Mouse (Mus musculus): ENCODE data around the gene Rhox2g.
"Not testable (repeated sequence)": the region's sequence is repeated elsewhere in the genome, so short reads cannot be mapped to it uniquely, and the experiment has no call there.

Gene Rhox2g

GRCm38 (mm10) chrX:37643370-37643769, at the start of gene Rhox2g:
Rhox2g (minus strand) TSS chrX:37643470.
- DNase-seq (ENCODE audit: low spot score) = not testable (repeated sequence)

- DNase-seq (ENCODE audit: low spot score) = no peak
Observed at GRCm38 (mm10) chrX:37692261-37692660, 49.0 kb upstream of the Rhox2g start.

DNA sequence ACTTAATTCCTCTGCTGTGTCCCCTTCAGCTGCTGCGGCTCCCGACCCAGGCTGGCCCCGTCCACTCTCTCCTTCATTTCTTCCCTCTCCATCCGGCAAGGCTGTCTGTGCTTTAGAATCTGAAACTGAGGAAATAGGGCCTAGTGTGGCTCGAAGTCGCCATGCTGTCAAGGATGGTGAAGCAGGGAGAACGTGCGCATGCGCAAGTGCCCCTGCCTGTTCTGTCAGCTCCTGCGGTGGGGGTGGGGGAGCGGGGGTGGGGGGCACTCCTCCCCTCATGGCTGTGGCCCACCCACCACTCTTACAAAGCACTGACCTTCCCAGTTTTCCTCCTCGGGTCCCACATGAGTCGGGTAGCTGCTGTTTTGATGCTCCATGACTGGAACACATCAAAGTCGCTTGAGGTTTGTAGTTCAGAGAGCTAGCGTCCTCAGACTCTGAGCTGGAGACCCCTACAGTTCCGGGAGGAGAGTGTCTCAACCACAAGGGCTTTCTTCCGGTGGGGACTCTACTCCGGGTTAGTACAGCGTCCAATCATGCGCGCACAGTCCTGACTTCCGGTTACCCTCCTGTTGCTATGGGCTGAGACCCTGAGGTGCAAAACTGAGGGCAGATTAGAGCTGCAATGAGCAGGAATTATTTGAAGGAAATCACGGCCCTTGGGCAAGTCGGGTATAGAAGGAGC, 39.9 kb upstream of the Rhox2g start:
- no peak for DNase-seq (ENCODE audit: low spot score)

GRCm38 (mm10) chrX:37673177-37673576, 29.9 kb upstream of the Rhox2g start, which contains the start of gene Rhox2h:
Rhox2h (minus strand) TSS chrX:37673277.
- not testable (repeated sequence) for DNase-seq (ENCODE audit: low spot score)

- DNase-seq (ENCODE audit: low spot score) = not testable (repeated sequence)
Observed at GRCm38 (mm10) chrX:37668664-37669063, 25.4 kb upstream of the Rhox2g start, which contains the start of gene Rhox3h. Rhox3h (minus strand) TSS chrX:37668764.

DNA sequence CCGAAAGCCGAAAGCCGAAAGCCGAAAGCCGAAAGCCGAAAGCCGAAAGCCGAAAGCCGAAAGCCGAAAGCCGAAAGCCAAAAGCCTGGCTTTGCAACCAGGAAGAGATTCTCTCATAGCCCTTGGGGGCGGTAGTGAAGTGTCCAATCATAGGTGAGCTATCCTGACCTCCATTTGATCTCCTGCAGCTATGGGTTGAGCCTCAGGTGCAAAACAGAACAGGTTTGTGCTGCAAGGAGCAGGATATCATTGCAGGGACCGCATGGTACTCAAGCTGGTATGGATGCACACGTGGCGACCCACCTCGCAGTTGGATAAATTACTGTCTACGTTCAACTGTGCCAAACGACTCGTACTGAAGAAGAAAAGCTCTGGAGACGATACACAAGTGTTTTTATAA, 8.0 kb upstream of the Rhox2g start, which contains the start of gene Rhox4g:
Gene Rhox4g, minus strand, starts transcription at position 101 of the 400 bp plus-strand sequence.
- not testable (repeated sequence) for DNase-seq (ENCODE audit: low spot score)

DNA sequence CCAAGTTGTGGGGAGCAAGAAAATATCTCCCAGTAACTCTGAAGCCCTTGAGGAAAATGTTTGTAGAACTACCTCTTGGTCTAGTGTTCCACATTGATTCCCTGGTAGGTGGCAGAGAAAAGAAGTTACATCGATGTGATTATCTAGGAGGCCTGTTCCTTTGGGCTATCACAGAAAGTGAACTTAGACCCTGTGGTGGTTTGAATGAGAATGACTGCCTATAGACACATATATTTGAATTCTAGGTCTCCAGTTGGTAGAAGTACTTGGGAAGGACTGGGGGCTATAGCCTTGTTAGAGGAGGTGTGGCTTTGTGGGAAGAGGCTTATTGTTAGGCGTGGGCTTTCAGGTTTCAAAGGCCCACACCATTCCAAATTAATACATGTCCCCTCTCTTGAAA, 14.8 kb downstream of the Rhox2g start, which contains the start of gene Rhox3g:
Gene Rhox3g, minus strand, starts transcription at position 101 of the 400 bp plus-strand sequence.
- DNase-seq (ENCODE audit: low spot score) = not testable (repeated sequence)

GRCm38 (mm10) chrX:37607604-37608003, 35.7 kb downstream of the Rhox2g start, which contains the start of gene Rhox4f:
Rhox4f (minus strand) TSS chrX:37607704.
- not testable (repeated sequence) for DNase-seq (ENCODE audit: low spot score)

Measured in adipocyte (in vitro differentiated cells).